Mouse (Mus musculus) spleen, postnatal 36 days (tissue): ENCODE measurements around the gene Zfp385c.
"Not testable (repeated sequence)": the region's sequence is repeated elsewhere in the genome, so short reads cannot be mapped to it uniquely, and the experiment has no call there.

Source experiments
- DNase-seq, 2 experiments: peaks; one replicate each; pipeline ENCODE4 v3.0.0; 2022; ENCODE audit warnings: low spot score in 2 of 2, mixed read lengths in 1 of 2

Gene Zfp385c

DNA sequence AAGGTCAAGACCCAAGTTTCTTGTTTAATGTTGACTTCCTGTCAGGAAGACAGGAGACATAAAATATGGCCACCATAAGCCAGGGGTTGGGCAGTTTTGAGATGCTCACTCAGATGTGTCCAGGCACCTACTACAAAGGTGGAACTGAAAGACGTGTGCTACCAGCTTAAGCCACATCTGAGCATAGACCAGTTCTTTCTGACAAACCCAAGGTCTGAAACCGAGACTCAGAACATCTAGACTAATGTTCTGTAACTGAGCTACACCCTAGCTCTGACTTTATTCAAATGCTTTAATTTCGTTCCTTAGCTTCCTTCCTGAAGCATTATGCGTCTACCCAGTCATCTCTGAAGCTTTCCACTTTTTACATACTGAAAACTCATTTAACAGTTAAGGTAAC lies 94.2 kb downstream of the Zfp385c start:
- peak; percentile 79 to 81 for DNase-seq

GRCm38 (mm10) chr11:100595533-100595932 lies 96.7 kb downstream of the Zfp385c start:
- no peak for DNase-seq

- no peak for DNase-seq
Observed at GRCm38 (mm10) chr11:100594608-100595007, 97.6 kb downstream of the Zfp385c start.

GRCm38 (mm10) chr11:100592346-100593046 lies 99.8 kb downstream of the Zfp385c start:
- DNase-seq, result no peak

DNA sequence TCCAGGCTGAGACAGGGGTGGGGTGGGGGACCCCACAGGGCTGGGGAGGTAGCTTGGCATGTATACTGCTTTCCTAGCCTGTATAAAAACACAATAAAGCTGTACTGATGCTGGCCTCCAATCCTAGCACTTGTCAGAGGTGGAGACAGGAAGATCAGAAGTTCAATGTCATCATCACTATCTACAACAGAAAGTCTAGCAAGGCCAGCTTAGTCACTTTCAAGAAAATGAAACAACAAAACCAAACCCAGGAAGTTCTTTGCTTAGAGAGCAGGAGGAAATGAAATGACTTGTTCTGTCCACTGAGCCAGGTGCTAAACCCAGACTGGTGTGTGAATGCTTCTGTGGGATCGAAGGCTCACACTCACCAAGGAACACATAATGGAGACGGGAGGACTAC lies 103.8 kb downstream of the Zfp385c start:
- no peak for DNase-seq

GRCm38 (mm10) chr11:100585148-100585547 lies 107.1 kb downstream of the Zfp385c start:
- no peak for DNase-seq

GRCm38 (mm10) chr11:100584561-100584961 lies 107.7 kb downstream of the Zfp385c start:
- peak; percentile 68 for DNase-seq

DNA sequence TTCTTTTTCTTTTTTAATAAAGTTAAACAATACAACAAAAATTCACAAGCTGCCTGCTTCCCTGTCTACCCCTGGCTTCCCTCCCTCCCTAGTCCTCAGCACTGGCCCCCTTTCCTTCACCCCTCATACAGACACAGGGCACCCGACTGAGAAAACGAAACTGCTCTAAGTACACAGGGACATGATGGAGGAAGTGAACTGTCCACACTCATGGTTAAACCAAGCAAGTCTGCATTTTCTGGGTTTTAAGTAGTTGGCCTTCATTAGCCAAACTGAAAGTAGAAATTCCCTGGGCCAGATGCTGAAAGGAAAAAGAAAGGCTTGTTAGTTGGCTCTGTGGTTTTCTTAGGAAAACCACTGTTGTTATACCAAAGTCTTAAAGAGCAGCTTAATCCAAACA lies 109.4 kb downstream of the Zfp385c start:
- no peak for DNase-seq

DNA sequence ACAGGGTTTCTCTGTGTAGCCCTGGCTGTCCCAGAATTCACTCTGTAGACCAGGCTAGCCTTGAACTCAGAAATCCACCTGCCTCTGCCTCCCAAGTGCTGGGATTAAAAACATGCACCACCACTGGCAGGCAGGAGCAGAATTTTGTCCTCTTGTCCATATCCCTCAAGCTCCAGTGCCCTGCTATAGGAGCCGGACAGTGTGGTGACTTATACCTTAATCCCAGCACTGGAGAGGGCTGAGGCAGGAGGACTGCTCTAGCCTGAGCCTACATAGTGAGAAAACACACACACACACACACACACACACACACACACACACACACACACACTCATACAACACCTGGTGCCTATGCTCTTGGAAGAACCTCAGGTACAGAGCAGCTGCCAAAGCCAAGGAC lies 109.8 kb downstream of the Zfp385c start:
- not testable (repeated sequence) for DNase-seq

GRCm38 (mm10) chr11:100581756-100582155 lies 110.5 kb downstream of the Zfp385c start:
- no peak for DNase-seq

GRCm38 (mm10) chr11:100580275-100580674 lies 112.0 kb downstream of the Zfp385c start:
- DNase-seq, result peak; percentile 73 to 79

GRCm38 (mm10) chr11:100579116-100579799 lies 113.0 kb downstream of the Zfp385c start:
- DNase-seq, result no peak

DNA sequence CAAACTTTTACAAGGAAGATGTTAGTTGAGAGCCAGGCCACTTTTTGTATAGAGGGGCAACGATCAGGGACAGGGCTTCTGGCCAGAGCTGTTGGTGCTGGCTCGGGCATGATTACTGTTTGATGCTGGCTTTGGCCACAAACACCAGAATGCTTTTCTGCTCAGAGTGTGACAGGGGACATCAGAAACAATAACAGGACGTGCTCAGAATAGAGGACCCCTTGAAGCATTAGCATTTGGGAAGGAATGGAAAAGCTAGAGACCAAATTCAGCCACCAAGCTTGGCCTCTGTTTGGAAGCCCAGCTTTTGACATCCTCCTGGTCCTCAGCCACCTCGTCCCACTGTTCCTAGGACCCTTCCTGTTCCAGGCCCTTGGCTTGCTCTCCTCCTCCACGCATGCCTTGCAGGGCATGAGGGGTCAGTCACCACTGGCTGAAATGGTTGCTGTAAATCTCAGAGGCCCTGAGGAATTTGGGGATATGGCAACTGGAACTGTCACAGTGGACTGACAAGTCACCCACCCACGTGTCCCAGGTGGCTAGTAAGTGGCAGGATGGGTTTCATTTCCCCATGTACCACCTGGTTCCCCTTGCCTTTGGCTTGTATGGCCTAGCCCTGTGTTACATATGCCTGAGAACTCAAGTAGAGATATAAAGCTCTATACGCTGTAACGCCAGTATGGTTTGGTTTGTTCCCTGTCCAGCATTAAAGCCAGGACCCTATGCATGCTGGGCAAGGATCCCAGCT lies 114.2 kb downstream of the Zfp385c start:
- peak; percentile 82 to 83 for DNase-seq
